ENCODE assay signal across 19 mouse cellular contexts in genomic region chr6:148185694-148186093, GRCm38 (mm10). TPM values are rescaled to one million over a fixed set of nuclear protein-coding genes. Genes with fewer than 3 reads are reported as not detected.
DNase-seq lines count a peak whose midpoint lies in the region; ATAC-seq and TF ChIP-seq lines count a peak whose summit lies in the region.
"Had no signal": no experiment of that assay in that cellular context is flagged by ENCODE, and none has a peak within 500 bp of the region (broad histone marks: within the 10 kb centered on the region; RNA-seq: fewer than 3 reads in every experiment).

No protein-coding gene starts in this region.

- no peak for TF ChIP-seq POLR2A in small intestine, adult 2 months (IDR thresholded peaks at IDR 0.05; ENCODE audit: low read depth, low read length)

- H3K4me1 ChIP-seq in intestine, embryonic 15.5 days (replicated peaks) = no peaks in the 10 kb centered on the region
- no peaks in the 10 kb centered on the region for H3K4me1 ChIP-seq in intestine, embryonic 16.5 days (ENCODE audit: control insufficient read depth, insufficient read depth, low read length)
- peaks cover 11% of the 10 kb centered on the region; the same call in 1 of the 2 replicates for H3K4me1 ChIP-seq in small intestine, adult 2 months (ENCODE audit: control insufficient read depth, insufficient read depth, insufficient read length, low read length)
- H3K4me1 ChIP-seq in forebrain, embryonic 15.5 days = no peaks in the 10 kb centered on the region
- H3K4me1 ChIP-seq: embryonic facial prominence, embryonic 10.5 days; embryonic facial prominence, embryonic 12.5 days; forebrain, embryonic 13.5 days had no signal

- H3K27me3 ChIP-seq in intestine, embryonic 15.5 days (replicated peaks) = no peaks in the 10 kb centered on the region
- no peaks in the 10 kb centered on the region for H3K27me3 ChIP-seq in intestine, embryonic 16.5 days (replicated peaks; ENCODE audit: control insufficient read depth, insufficient read depth, low read length)
- no peaks in the 10 kb centered on the region for H3K27me3 ChIP-seq in small intestine, adult 2 months (ENCODE audit: control insufficient read depth, insufficient read depth, low read length)
- H3K27me3 ChIP-seq in forebrain, embryonic 15.5 days = no peaks in the 10 kb centered on the region
- H3K27me3 ChIP-seq: embryonic facial prominence, embryonic 12.5 days; forebrain, embryonic 13.5 days had no signal

- peak; percentile 80 for ATAC-seq in intestine, embryonic 15.5 days
- ATAC-seq in intestine, embryonic 16.5 days = peak; percentile 92
- no peak for ATAC-seq in forebrain, embryonic 15.5 days (replicated peaks)
- ATAC-seq: forebrain, embryonic 13.5 days; forebrain, embryonic 16.5 days had no signal

- H3K4me2 ChIP-seq in intestine, embryonic 15.5 days (replicated peaks) = no peak overlapping the region
- H3K4me2 ChIP-seq in intestine, embryonic 16.5 days (ENCODE audit: low read depth, low read length) = no peak overlapping the region
- H3K4me2 ChIP-seq in forebrain, embryonic 15.5 days (replicated peaks) = no peak overlapping the region
- H3K4me2 ChIP-seq: embryonic facial prominence, embryonic 12.5 days; forebrain, embryonic 13.5 days had no signal

- peaks cover 7% of the 10 kb centered on the region; the same call in 1 of the 2 replicates for H3K36me3 ChIP-seq in intestine, embryonic 15.5 days
- peaks cover 7% of the 10 kb centered on the region; the same call in 1 of the 2 replicates for H3K36me3 ChIP-seq in intestine, embryonic 16.5 days (ENCODE audit: control insufficient read depth, insufficient read depth, low read length)
- H3K36me3 ChIP-seq in small intestine, adult 2 months (ENCODE audit: control insufficient read depth, insufficient read depth, low read length) = peaks cover 53% of the 10 kb centered on the region
- H3K36me3 ChIP-seq in forebrain, embryonic 15.5 days = peaks cover 80% of the 10 kb centered on the region

- DNase-seq in kidney, adult 9 months = peak; percentile 68
- DNase-seq in kidney, postnatal 25 days = no peak
- no peak for DNase-seq in cerebellum, adult 11-12 months
- DNase-seq: adrenal gland, adult 2 months; adrenal gland, postnatal 10 days; adrenal gland, postnatal 25 days; cerebellum, adult 11 months; cerebellum, adult 2 months; cerebellum, adult 9-10 months; cerebellum, postnatal 10 days; cerebellum, postnatal 25 days had no signal

- peak overlapping the region; percentile 54; the same call in 1 of the 2 replicates for H3K27ac ChIP-seq in intestine, embryonic 15.5 days
- H3K27ac ChIP-seq in intestine, embryonic 16.5 days (ENCODE audit: low read length) = peak overlapping the region; percentile 80
- peak overlapping the region; percentile 95 for H3K27ac ChIP-seq in small intestine, adult 2 months (ENCODE audit: insufficient read depth, low read depth, low read length)
- H3K27ac ChIP-seq in forebrain, embryonic 15.5 days (replicated peaks) = no peak overlapping the region
- H3K27ac ChIP-seq: embryonic facial prominence, embryonic 10.5 days; embryonic facial prominence, embryonic 12.5 days; forebrain, embryonic 13.5 days had no signal

- H3K9me3 ChIP-seq in intestine, embryonic 15.5 days = no peaks in the 10 kb centered on the region
- no peaks in the 10 kb centered on the region for H3K9me3 ChIP-seq in intestine, embryonic 16.5 days (ENCODE audit: control insufficient read depth, low read length)
- no peaks in the 10 kb centered on the region for H3K9me3 ChIP-seq in forebrain, embryonic 15.5 days
- H3K9me3 ChIP-seq: embryonic facial prominence, embryonic 10.5 days; embryonic facial prominence, embryonic 12.5 days; forebrain, embryonic 13.5 days had no signal

- TF ChIP-seq CTCF in small intestine, adult 2 months (IDR thresholded peaks at IDR 0.05; ENCODE audit: extremely low read depth, insufficient read length, insufficient replicate concordance, low read depth, low read length) = no peak

- H3K9ac ChIP-seq in intestine, embryonic 15.5 days = no peak overlapping the region
- H3K9ac ChIP-seq in intestine, embryonic 16.5 days (ENCODE audit: low read depth, low read length) = no peak overlapping the region
- H3K9ac ChIP-seq in forebrain, embryonic 15.5 days (replicated peaks) = no peak overlapping the region
- H3K9ac ChIP-seq: embryonic facial prominence, embryonic 12.5 days; forebrain, embryonic 13.5 days had no signal

- WGBS in intestine, embryonic 15.5 days = 91% methylated on average over 1 of the region's 1 CpGs
- WGBS in intestine, embryonic 16.5 days = 71% methylated on average over 1 of the region's 1 CpGs
- WGBS in small intestine, adult 2 months = 28% methylated on average over 1 of the region's 1 CpGs
- 98% methylated on average over 1 of the region's 1 CpGs for WGBS in forebrain, embryonic 15.5 days

- no peak overlapping the region for H3K4me3 ChIP-seq in intestine, embryonic 15.5 days (replicated peaks)
- no peak overlapping the region for H3K4me3 ChIP-seq in intestine, embryonic 16.5 days (ENCODE audit: low read length)
- H3K4me3 ChIP-seq in small intestine, adult 2 months (ENCODE audit: low read depth, low read length) = no peak overlapping the region
- H3K4me3 ChIP-seq in forebrain, embryonic 15.5 days = no peak overlapping the region
- H3K4me3 ChIP-seq: embryonic facial prominence, embryonic 10.5 days; embryonic facial prominence, embryonic 12.5 days; forebrain, embryonic 13.5 days had no signal

RNA-seq across cellular contexts. Expression of gene Ergic2, which starts 26.5 kb away (rescaled TPM):
- 184 and 215 TPM in 2 replicates for polyA plus RNA-seq in intestine, embryonic 15.5 days (2015; fragmentation: Nextera tagmentation; extraction: Ambion mirVana)
- 182 and 206 TPM in 2 replicates for polyA plus RNA-seq in intestine, embryonic 16.5 days (2015; fragmentation: Nextera tagmentation; extraction: Ambion mirVana)
- 7.8 and 13.1 TPM in 2 replicates for polyA plus RNA-seq in small intestine, adult 2 months (2012; rRNA removed)
- 184 and 188 TPM in 2 replicates for polyA plus RNA-seq in forebrain, embryonic 15.5 days (2015; fragmentation: Nextera tagmentation; extraction: Ambion mirVana)

Comparison
In these comparisons a context has a peak if more than half of its experiments do, and no peak if none do; other contexts are left out.
1. RNA of gene Ergic2, which starts 26.5 kb away (polyA plus RNA-seq): 184 to 215 TPM in intestine, embryonic 15.5 days, 182 to 206 TPM in intestine, embryonic 16.5 days and 184 to 188 TPM in forebrain, embryonic 15.5 days; 7.8 to 13.1 TPM in small intestine, adult 2 months; every median in the first group is over 10 times any median in the second.